28 mouse cellular contexts compared by ENCODE assay signal in genomic region chr9:83100786-83101185, GRCm38 (mm10).
"Had no signal": no experiment of that assay in that cellular context is flagged by ENCODE, and none has a peak within 500 bp of the region (broad histone marks: within the 10 kb centered on the region; RNA-seq: fewer than 3 reads in every experiment).

No protein-coding gene starts in this region.

- H3K36me3 ChIP-seq: limb, embryonic 10.5 days; limb, embryonic 13.5 days; liver, embryonic 12.5 days; liver, embryonic 13.5 days; liver, embryonic 15.5 days; lung, embryonic 15.5 days; midbrain, embryonic 12.5 days; midbrain, embryonic 13.5 days; midbrain, embryonic 15.5 days; neural tube, embryonic 12.5 days had no signal

- H3K27me3 ChIP-seq: limb, embryonic 12.5 days; limb, embryonic 13.5 days; limb, embryonic 15.5 days; liver, embryonic 12.5 days; liver, embryonic 13.5 days; liver, embryonic 15.5 days; lung, embryonic 15.5 days; megakaryocyte, embryonic 14.5 days; midbrain, embryonic 12.5 days; midbrain, embryonic 13.5 days; midbrain, embryonic 15.5 days; neural tube, embryonic 12.5 days had no signal

- DNase-seq: left cerebral cortex, postnatal 4 days; liver; liver, embryonic 13.5 days; liver, postnatal 0 days; lung, adult 18-20 months; lung, adult 2 months; lung, embryonic 14.5 days; lung, postnatal 10 days; lung, postnatal 14 days; lung, postnatal 36 days; lung, postnatal 4 days; midbrain, embryonic 14.5 days had no signal

- H3K4me3 ChIP-seq: limb, embryonic 10.5 days; limb, embryonic 12.5 days; limb, embryonic 13.5 days; limb, embryonic 15.5 days; liver, embryonic 12.5 days; liver, embryonic 13.5 days; liver, embryonic 15.5 days; lung, embryonic 15.5 days; megakaryocyte, embryonic 14.5 days; midbrain, embryonic 10.5 days; midbrain, embryonic 12.5 days; midbrain, embryonic 13.5 days; midbrain, embryonic 15.5 days; myocyte; neural tube, embryonic 12.5 days had no signal

- H3K4me1 ChIP-seq: liver, embryonic 12.5 days; liver, embryonic 13.5 days; liver, embryonic 15.5 days; lung, embryonic 15.5 days; midbrain, embryonic 13.5 days; midbrain, embryonic 15.5 days; neural tube, embryonic 12.5 days had no signal

- H3K27ac ChIP-seq: limb, embryonic 10.5 days; limb, embryonic 12.5 days; limb, embryonic 13.5 days; limb, embryonic 15.5 days; liver, embryonic 12.5 days; liver, embryonic 13.5 days; liver, embryonic 14.5 days; liver, embryonic 15.5 days; lung, embryonic 15.5 days; macrophage; midbrain, embryonic 10.5 days; midbrain, embryonic 12.5 days; midbrain, embryonic 13.5 days; midbrain, embryonic 15.5 days; neural tube, embryonic 12.5 days had no signal

- H3K9me3 ChIP-seq: limb, embryonic 10.5 days; limb, embryonic 12.5 days; limb, embryonic 13.5 days; limb, embryonic 15.5 days; liver, embryonic 12.5 days; liver, embryonic 13.5 days; liver, embryonic 15.5 days; lung, embryonic 15.5 days; megakaryocyte, embryonic 14.5 days; midbrain, embryonic 10.5 days; midbrain, embryonic 12.5 days; midbrain, embryonic 13.5 days; midbrain, embryonic 15.5 days; neural tube, embryonic 12.5 days had no signal
